Mouse (Mus musculus) liver, embryonic 15.5 days (tissue): ENCODE results near the gene Klf3. TPM values are rescaled to one million over a fixed set of nuclear protein-coding genes. Genes with fewer than 3 reads are reported as not detected.

Source experiments
- ATAC-seq: fragments of 200-750 bp; cut with Nextera tagmentation; 2 replicates; pipeline ENCODE4 v1.8.0; 2017; ENCODE audit warnings: moderate number of reproducible peaks, mild to moderate bottlenecking, moderate library complexity; ENCODE audit not compliant: insufficient read depth
- H3K27ac ChIP-seq: fragments of 300-500 bp; sonication (generic); replicated peaks from 2 replicates; pipeline ENCODE4 v1.5.1; 2015; ENCODE audit warnings: mild to moderate bottlenecking, inconsistent platforms
- H3K27me3 ChIP-seq: fragments of 300-500 bp; sonication (generic); 2 replicates; pipeline ENCODE4 v1.6.1; 2015; ENCODE audit warnings: mild to moderate bottlenecking, inconsistent platforms
- H3K36me3 ChIP-seq: fragments of 300-500 bp; sonication (generic); replicated peaks from 2 replicates; pipeline ENCODE4 v1.6.1; 2015; ENCODE audit warnings: moderate library complexity, mild to moderate bottlenecking, inconsistent platforms
- H3K4me1 ChIP-seq: fragments of 300-500 bp; sonication (generic); replicated peaks from 2 replicates; pipeline ENCODE4 v1.6.1; 2015; ENCODE audit warnings: inconsistent platforms
- H3K4me2 ChIP-seq: fragments of 300-500 bp; sonication (generic); 2 replicates; pipeline ENCODE4 v1.6.1; 2015; ENCODE audit warnings: moderate library complexity, mild to moderate bottlenecking, inconsistent platforms
- H3K4me3 ChIP-seq: fragments of 300-500 bp; sonication (generic); replicated peaks from 2 replicates; pipeline ENCODE4 v1.5.1; 2015; ENCODE audit warnings: mild to moderate bottlenecking, inconsistent platforms
- H3K9ac ChIP-seq: fragments of 300-500 bp; sonication (generic); 2 replicates; pipeline ENCODE4 v1.6.1; 2015; ENCODE audit warnings: moderate library complexity, mild to moderate bottlenecking, inconsistent platforms
- H3K9me3 ChIP-seq: fragments of 300-500 bp; sonication (generic); replicated peaks from 2 replicates; pipeline ENCODE4 v1.6.1; 2016; ENCODE audit warnings: inconsistent platforms
- WGBS: fragments of 180-500 bp; shearing (Covaris S2); methylation state at CpG from one replicate; pipeline ENCODE4 v1.1.7; 2015; ENCODE audit warnings: mixed read lengths; ENCODE audit not compliant: insufficient replicate concordance; 5-methylcytosine and 5-hydroxymethylcytosine counted together
- polyA plus RNA-seq: library from polyadenylated mRNA; unstranded; fragments of >200 nt; fragmentation: Nextera tagmentation; extraction: Ambion mirVana; gene quantifications from 2 replicates; pipeline ENCODE4 v1.2.1, GENCODE M21; 2015

Klf3 gene
- polyA plus RNA-seq, 1 experiment from 2014 or later = 104 TPM

DNA sequence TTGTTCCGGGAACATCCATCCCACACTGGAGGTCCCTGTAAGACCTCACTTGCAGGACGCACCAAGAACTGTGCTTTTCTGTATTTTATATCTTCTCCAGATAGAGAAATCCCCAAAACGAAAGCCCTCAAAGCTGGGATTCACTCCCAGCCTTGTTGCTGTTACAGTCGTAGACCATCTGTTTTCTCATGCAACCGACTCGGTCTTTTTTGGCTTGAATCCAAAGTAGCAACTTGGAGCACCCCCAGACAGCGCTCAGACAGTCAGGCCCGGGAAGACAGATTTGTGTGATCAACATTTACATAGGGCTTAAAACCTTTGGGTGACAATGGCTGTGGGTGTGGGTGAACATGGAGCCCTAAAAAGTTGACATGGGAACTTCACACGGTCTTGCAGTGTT lies 59.1 kb downstream of the Klf3 start:
- ATAC-seq = no peak
- H3K9me3 ChIP-seq = no peaks in the 10 kb centered on the region
- WGBS = 53% methylated on average over 9 of the region's 9 CpGs
- peak overlapping the region; percentile 64 for H3K4me2 ChIP-seq
- H3K27ac ChIP-seq = peak overlapping the region; percentile 65
- no peaks in the 10 kb centered on the region for H3K27me3 ChIP-seq
- H3K4me1 ChIP-seq = peaks cover 59% of the 10 kb centered on the region
- H3K36me3 ChIP-seq = no peaks in the 10 kb centered on the region
- H3K9ac ChIP-seq = peak overlapping the region; percentile 26; the same call in 1 of the 2 replicates
- H3K4me3 ChIP-seq = no peak overlapping the region

DNA sequence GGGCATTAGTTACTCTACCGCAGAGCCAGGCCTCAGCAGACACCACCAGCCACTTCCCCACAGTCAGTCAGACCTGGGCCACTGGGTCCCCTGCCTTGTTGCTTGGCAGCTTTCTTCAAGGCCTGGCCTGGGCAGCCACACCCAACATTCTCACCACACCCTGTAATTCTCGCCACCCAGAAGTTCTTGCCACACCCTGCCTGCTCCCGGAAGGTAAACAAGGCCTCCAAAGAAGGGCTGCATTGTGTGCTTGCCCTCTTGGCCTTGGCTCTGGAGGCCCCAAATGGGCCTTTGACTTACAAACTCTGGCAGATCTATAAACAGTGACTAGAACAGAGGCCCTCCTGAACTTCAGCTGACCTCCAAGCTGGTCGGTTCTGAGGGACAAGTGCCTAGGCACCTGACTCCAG lies 61.5 kb downstream of the Klf3 start:
- Histone ChIP-seq H3K27ac (peak overlapping the region; percentile 77), H3K36me3 (no peaks in the 10 kb centered on the region), H3K4me2 (peak overlapping the region; percentile 47), H3K4me1 (peaks cover 61% of the 10 kb centered on the region), H3K4me3 (no peak overlapping the region), H3K27me3 (no peaks in the 10 kb centered on the region), H3K9me3 (no peaks in the 10 kb centered on the region), H3K9ac (no peak overlapping the region)
- ATAC-seq = peak; percentile 88
- WGBS = 16% methylated on average over 4 of the region's 4 CpGs

DNA sequence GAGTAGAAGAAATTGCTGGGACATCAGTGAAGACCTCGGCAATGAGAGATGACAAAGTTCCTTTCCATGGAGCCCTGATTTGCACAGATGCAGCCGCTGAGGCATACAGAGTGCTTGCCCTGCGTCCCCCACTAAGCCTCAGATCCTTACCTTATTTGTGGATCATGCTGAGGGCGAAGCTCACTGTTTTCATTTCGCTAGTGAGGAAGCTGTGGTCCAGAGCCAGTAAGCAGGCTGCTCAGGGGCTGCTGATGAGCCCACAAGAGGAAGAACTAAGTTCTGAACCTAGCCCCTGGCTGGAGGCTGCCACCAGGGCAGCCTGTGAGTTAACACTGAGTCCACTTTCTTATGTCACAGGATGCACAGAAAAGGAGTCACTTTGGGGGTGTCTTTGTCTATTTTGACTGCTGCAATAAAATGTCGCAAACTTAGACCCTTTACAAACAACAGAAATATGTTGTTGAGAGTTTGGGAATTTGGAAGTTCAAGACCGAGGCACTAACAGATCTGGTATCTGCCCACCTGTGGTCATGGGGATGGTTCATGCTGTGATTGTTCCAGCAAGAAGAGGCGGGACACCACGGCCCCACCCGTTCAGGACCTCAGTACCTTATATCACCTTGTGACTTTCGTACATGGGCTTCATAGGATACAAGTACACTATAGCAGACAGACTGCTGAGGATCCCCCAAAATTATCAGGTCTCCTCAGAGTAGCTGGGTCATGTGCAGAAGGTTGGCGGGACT lies 62.2 kb downstream of the Klf3 start:
- no peaks in the 10 kb centered on the region for H3K27me3 ChIP-seq
- H3K27ac ChIP-seq = peak overlapping the region; percentile 77
- peaks cover 57% of the 10 kb centered on the region for H3K4me1 ChIP-seq
- 59% methylated on average over 12 of the region's 12 CpGs for WGBS
- 0 out of 2 replicates have a peak, but pooled peaks have one; percentile 5 for ATAC-seq
- peak overlapping the region; percentile 47 for H3K4me2 ChIP-seq
- no peaks in the 10 kb centered on the region for H3K36me3 ChIP-seq
- H3K9me3 ChIP-seq = no peaks in the 10 kb centered on the region
- H3K9ac ChIP-seq = no peak overlapping the region; the same call in 1 of the 2 replicates
- no peak overlapping the region for H3K4me3 ChIP-seq

DNA sequence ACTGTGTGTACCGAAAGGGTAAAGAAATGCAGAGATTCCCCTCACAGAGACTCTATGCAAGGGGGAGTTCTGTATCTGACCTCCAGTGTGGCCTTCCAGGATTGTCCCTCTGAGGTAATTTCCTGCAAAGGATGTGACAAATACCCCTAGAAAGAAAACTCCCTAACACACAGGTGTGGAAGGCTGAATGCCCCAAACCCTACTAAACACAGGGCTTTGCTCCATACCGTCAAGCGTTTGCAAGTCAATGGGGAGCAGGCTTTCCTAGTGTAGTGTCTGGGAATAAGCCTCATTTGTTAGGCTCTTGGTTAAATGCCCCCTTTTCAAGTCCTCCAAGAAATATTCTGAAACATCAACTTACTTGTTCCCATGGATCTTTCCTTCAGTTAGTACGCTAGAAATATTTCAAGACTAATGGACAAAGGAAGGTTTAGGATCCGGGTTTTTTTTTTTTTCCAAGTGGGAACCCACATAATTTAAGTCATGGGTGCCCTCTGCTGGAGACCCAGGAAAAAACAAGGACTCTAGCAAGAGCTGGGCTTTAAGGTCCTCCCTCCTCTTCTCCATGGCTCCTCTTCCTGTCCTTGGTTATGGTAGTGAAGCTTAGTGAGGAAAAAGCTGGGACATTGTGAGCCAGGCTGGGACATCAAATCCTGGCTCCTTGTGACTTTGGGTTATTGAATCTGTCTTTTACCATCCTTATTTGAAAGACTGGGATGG lies 63.3 kb downstream of the Klf3 start:
- no peak overlapping the region for H3K27ac ChIP-seq
- no peak overlapping the region for H3K4me3 ChIP-seq
- H3K9ac ChIP-seq = no peak overlapping the region
- no peaks in the 10 kb centered on the region for H3K27me3 ChIP-seq
- WGBS = 44% methylated on average over 5 of the region's 5 CpGs
- no peak for ATAC-seq
- H3K4me2 ChIP-seq = no peak overlapping the region
- H3K9me3 ChIP-seq = no peaks in the 10 kb centered on the region
- H3K36me3 ChIP-seq = no peaks in the 10 kb centered on the region
- H3K4me1 ChIP-seq = peaks cover 48% of the 10 kb centered on the region

GRCm38 (mm10) chr5:64867124-64867523 lies 63.9 kb downstream of the Klf3 start:
- H3K36me3 ChIP-seq = no peaks in the 10 kb centered on the region
- no peak overlapping the region for H3K4me3 ChIP-seq
- 53% methylated on average over 9 of the region's 9 CpGs for WGBS
- peaks cover 42% of the 10 kb centered on the region for H3K4me1 ChIP-seq
- no peak overlapping the region for H3K4me2 ChIP-seq
- H3K27ac ChIP-seq = no peak overlapping the region
- no peaks in the 10 kb centered on the region for H3K27me3 ChIP-seq
- H3K9me3 ChIP-seq = no peaks in the 10 kb centered on the region
- H3K9ac ChIP-seq = no peak overlapping the region
- ATAC-seq = no peak

- H3K27me3 ChIP-seq = no peaks in the 10 kb centered on the region
- H3K27ac ChIP-seq = no peak overlapping the region
- no peak overlapping the region for H3K4me3 ChIP-seq
- no peaks in the 10 kb centered on the region for H3K9me3 ChIP-seq
- no peak overlapping the region for H3K9ac ChIP-seq
- WGBS = 81% methylated on average over 5 of the region's 5 CpGs
- H3K4me2 ChIP-seq = no peak overlapping the region
- no peaks in the 10 kb centered on the region for H3K36me3 ChIP-seq
- H3K4me1 ChIP-seq = peaks cover 37% of the 10 kb centered on the region
- ATAC-seq = no peak
These were observed 64.4 kb downstream of the Klf3 start for GRCm38 (mm10) chr5:64867551-64867950.

- no peak for ATAC-seq
- no peaks in the 10 kb centered on the region for H3K36me3 ChIP-seq
- no peak overlapping the region for H3K9ac ChIP-seq
- no peak overlapping the region for H3K27ac ChIP-seq
- 68% methylated on average over 12 of the region's 12 CpGs for WGBS
- no peaks in the 10 kb centered on the region for H3K9me3 ChIP-seq
- H3K4me1 ChIP-seq = 0 out of 2 replicates have a peak, but pooled peaks cover 3% of the 10 kb centered on the region
- H3K4me2 ChIP-seq = no peak overlapping the region
- no peak overlapping the region for H3K4me3 ChIP-seq
- no peaks in the 10 kb centered on the region for H3K27me3 ChIP-seq
These were observed 73.1 kb downstream of the Klf3 start for GRCm38 (mm10) chr5:64876086-64876830.

GRCm38 (mm10) chr5:64877235-64878026 lies 74.2 kb downstream of the Klf3 start:
- WGBS = 57% methylated on average over 15 of the region's 15 CpGs
- H3K27me3 ChIP-seq = no peaks in the 10 kb centered on the region
- H3K9ac ChIP-seq = no peak overlapping the region
- H3K4me3 ChIP-seq = no peak overlapping the region
- no peaks in the 10 kb centered on the region for H3K9me3 ChIP-seq
- H3K4me1 ChIP-seq = 0 out of 2 replicates have a peak, but pooled peaks cover 3% of the 10 kb centered on the region
- H3K27ac ChIP-seq = no peak overlapping the region
- no peaks in the 10 kb centered on the region for H3K36me3 ChIP-seq
- no peak for ATAC-seq
- H3K4me2 ChIP-seq = no peak overlapping the region

DNA sequence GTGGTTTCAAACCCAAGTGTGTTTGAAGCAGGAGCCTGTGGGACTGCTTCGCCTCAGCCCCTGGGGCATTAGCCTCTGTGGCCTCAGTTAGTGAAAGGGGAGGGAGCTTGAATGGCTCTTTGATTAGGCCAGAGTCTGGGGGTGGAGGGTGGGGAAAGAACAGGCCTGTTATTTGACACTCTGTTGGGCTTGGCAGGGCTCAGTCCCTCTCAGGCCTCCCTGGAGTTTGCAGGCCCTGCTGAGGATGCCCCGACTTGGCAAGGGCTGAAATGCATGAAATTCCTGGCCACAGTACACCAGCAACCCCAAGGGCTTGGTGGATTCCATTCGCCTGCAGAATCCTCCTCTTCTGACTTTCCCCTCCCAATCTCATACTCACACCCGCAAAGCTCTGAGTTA lies 74.8 kb downstream of the Klf3 start:
- no peak overlapping the region for H3K4me3 ChIP-seq
- no peaks in the 10 kb centered on the region for H3K36me3 ChIP-seq
- H3K4me2 ChIP-seq = no peak overlapping the region
- 0 out of 2 replicates have a peak, but pooled peaks cover 3% of the 10 kb centered on the region for H3K4me1 ChIP-seq
- no peaks in the 10 kb centered on the region for H3K9me3 ChIP-seq
- H3K27me3 ChIP-seq = no peaks in the 10 kb centered on the region
- H3K9ac ChIP-seq = no peak overlapping the region
- ATAC-seq = peak; percentile 50
- WGBS = 51% methylated on average over 4 of the region's 4 CpGs
- H3K27ac ChIP-seq = no peak overlapping the region

DNA sequence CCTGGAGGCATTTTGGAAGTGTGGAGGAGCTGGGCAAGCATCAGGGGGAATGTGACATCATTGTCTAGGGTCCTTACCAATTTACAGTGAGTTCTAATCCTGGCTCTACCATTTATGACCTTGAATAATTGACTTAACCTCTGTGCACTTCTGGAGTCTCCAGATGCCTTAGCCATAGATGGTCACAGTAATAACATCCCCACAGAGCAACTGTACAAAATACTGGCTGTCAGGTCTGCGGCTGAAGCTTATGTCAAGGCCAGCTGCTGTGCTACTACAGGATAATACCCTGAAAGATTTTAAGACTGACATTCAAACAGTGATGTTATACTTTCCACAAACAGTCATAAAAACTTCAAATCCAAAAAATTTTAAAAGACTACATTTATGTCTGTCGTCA lies 75.3 kb downstream of the Klf3 start:
- Histone ChIP-seq H3K9ac (no peak overlapping the region), H3K4me1 (peaks cover 3% of the 10 kb centered on the region; the same call in 1 of the 2 replicates), H3K4me3 (no peak overlapping the region), H3K27ac (no peak overlapping the region), H3K36me3 (no peaks in the 10 kb centered on the region), H3K4me2 (no peak overlapping the region), H3K27me3 (no peaks in the 10 kb centered on the region), H3K9me3 (no peaks in the 10 kb centered on the region)
- 62% methylated on average over 2 of the region's 2 CpGs for WGBS
- no peak for ATAC-seq
